Mouse (Mus musculus) CH12.LX (cell line): Measurements from ENCODE around the gene Pak3.

ENCODE experiments used
- CTCF ChIP-seq, 2 experiments: IDR thresholded peaks in 1 of 2; conservative IDR thresholded peaks in 1 of 2; 2 replicates each; pipeline ENCODE4 v1.5.1; 2011 to 2012; ENCODE audit warnings: low read depth in 2 of 2, low read length in 2 of 2, improper control_type of control experiment in 1 of 2, inconsistent platforms in 1 of 2, mild to moderate bottlenecking in 1 of 2, moderate library complexity in 1 of 2
- ETS1 ChIP-seq: conservative IDR thresholded peaks from 2 replicates; pipeline ENCODE4 v1.6.1; 2012; ENCODE audit warnings: low read depth, mild to moderate bottlenecking, inconsistent platforms, low read length, improper control_type of control experiment, moderate library complexity
- POLR2A ChIP-seq: IDR thresholded peaks from 2 replicates; pipeline ENCODE4 v1.6.1; 2011; ENCODE audit warnings: low read depth, mild to moderate bottlenecking, improper control_type of control experiment, low read length
- USF1 ChIP-seq: IDR thresholded peaks from 2 replicates; pipeline ENCODE4 v1.6.1; 2014; ENCODE audit warnings: low read depth, mild to moderate bottlenecking, inconsistent platforms, low read length, improper control_type of control experiment
- ZNF384 ChIP-seq: IDR thresholded peaks from 2 replicates; pipeline ENCODE4 v1.6.1; 2012; ENCODE audit warnings: low read depth, low read length, improper control_type of control experiment, inconsistent platforms

DNA sequence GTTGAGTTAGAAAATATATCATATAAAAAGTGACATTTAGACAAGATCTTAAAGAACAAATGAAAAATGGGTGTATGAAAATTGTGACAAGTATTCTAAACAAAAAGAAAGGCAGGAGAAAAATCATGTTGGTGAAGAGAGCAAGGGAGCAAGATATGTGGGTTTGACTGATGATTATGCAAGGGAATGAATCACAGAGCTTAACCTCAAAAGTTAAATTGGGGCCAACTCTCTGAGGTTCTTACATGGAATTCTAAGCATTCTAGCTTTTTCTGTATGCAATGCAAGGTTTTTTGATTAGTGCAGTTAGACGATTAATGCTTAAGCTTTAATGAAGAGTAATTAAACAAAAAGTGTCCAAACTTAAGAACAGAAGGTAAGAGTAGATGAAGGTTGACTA lies 203.9 kb downstream of the Pak3 start:
- TF ChIP-seq ETS1 (no peak), USF1 (no peak), CTCF (conservative IDR thresholded peaks at IDR 0.05 in 1 of 2, IDR thresholded peaks at IDR 0.05 in 1 of 2; ENCODE audit: low read depth in 2 of 2, low read length in 2 of 2) (no peak), POLR2A (no peak), ZNF384 (no peak)
